Comparison of ENCODE assay signal across 17 mouse cellular contexts in the genomic region with DNA sequence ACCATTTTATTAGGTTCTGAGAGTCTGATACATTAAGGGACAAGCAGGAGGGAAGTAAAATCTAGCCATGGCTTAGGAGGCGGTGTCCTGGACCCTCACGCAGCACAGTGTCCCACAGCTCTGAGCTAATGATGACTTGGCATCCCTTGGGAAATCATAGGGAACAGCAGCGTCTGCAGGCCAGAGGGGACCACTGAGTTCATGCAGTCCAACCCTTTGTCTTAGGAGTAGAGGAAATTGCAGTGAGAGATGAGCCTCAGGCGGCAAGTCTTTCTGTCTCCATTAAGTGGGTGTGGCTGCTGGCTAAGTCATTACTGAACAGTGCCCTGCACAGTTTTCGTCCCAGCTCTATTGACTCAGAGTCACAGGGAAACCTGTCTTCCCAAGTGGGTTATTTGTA.
A peak's percentile ranks its signal among the peaks of the same experiment; 100 is the strongest.
DNase-seq lines count a peak whose midpoint lies in the region; ATAC-seq and TF ChIP-seq lines count a peak whose summit lies in the region.
"Had no signal": no experiment of that assay in that cellular context is flagged by ENCODE, and none has a peak within 500 bp of the region (broad histone marks: within the 10 kb centered on the region; RNA-seq: fewer than 3 reads in every experiment).

No protein-coding gene starts in this region.

- no peaks in the 10 kb centered on the region for H3K9me3 ChIP-seq in hindbrain, embryonic 11.5 days (ENCODE audit: control insufficient read depth, low read length)
- H3K9me3 ChIP-seq in hindbrain, postnatal 0 days (ENCODE audit: low read length): no peaks in the 10 kb centered on the region
- H3K9me3 ChIP-seq: forebrain, embryonic 13.5 days; heart, embryonic 10.5 days; limb, embryonic 13.5 days had no signal

- peak overlapping the region; percentile 55 for H3K27ac ChIP-seq in hindbrain, embryonic 11.5 days (ENCODE audit: low read depth, low read length)
- no peak overlapping the region for H3K27ac ChIP-seq in hindbrain, postnatal 0 days
- H3K27ac ChIP-seq: forebrain, embryonic 13.5 days; heart, embryonic 10.5 days; limb, embryonic 13.5 days; liver, embryonic 14.5 days had no signal

- ATAC-seq in hindbrain, embryonic 11.5 days (ENCODE audit: low FRiP score): peak; percentile 81
- ATAC-seq in hindbrain, postnatal 0 days: no peak
- ATAC-seq: forebrain, embryonic 13.5 days had no signal

- no peaks in the 10 kb centered on the region for H3K36me3 ChIP-seq in hindbrain, embryonic 11.5 days (ENCODE audit: control insufficient read depth, insufficient read depth, low read length)
- H3K36me3 ChIP-seq in hindbrain, postnatal 0 days (ENCODE audit: insufficient read depth, low read length): no peaks in the 10 kb centered on the region
- H3K36me3 ChIP-seq: heart, embryonic 10.5 days; limb, embryonic 13.5 days had no signal

- TF ChIP-seq CTCF in hindbrain, postnatal 0 days (IDR thresholded peaks at IDR 0.05; ENCODE audit: low read depth): no peak

- H3K4me3 ChIP-seq in hindbrain, embryonic 11.5 days (ENCODE audit: low read depth, low read length): no peak overlapping the region
- no peak overlapping the region for H3K4me3 ChIP-seq in hindbrain, postnatal 0 days (ENCODE audit: low read length)
- H3K4me3 ChIP-seq: forebrain, embryonic 13.5 days; heart, embryonic 10.5 days; limb, embryonic 13.5 days had no signal

- peak; percentile 61 for DNase-seq in hindbrain, embryonic 11.5 days (ENCODE audit: low spot score)
- no peak for DNase-seq in hindbrain, postnatal 0 days (ENCODE audit: low spot score)
- DNase-seq in 3T3-L1 (ENCODE audit: low read depth, low spot score): peak; percentile 18
- peak; percentile 58 for DNase-seq in ES-CJ7 (ENCODE audit: low read depth, low spot score)
- peak; percentile 47 for DNase-seq in mesoderm, embryonic 11.5 days (ENCODE audit: low read depth, low spot score)
- no peak for DNase-seq in cerebellum, adult 11 months
- no peak for DNase-seq in kidney, postnatal 10 days
- DNase-seq: adrenal gland, adult 8-10 months; cerebellum, adult 11-12 months; gastrocnemius, postnatal 25 days; heart, postnatal 10 days; kidney, adult 8-10 months; kidney, postnatal 36 days had no signal

- H3K4me1 ChIP-seq in hindbrain, embryonic 11.5 days (replicated peaks; ENCODE audit: control insufficient read depth, insufficient read depth, low read length): peaks cover 7% of the 10 kb centered on the region; the same call in 1 of the 2 replicates
- H3K4me1 ChIP-seq in hindbrain, postnatal 0 days (ENCODE audit: insufficient read depth, low read length): peaks cover 14% of the 10 kb centered on the region

- 54% methylated on average over 5 of the region's 5 CpGs for WGBS in hindbrain, embryonic 11.5 days
- WGBS in hindbrain, postnatal 0 days: 57% methylated on average over 5 of the region's 5 CpGs

- no peaks in the 10 kb centered on the region for H3K27me3 ChIP-seq in hindbrain, embryonic 11.5 days (ENCODE audit: control insufficient read depth, insufficient read depth, low read length)
- no peaks in the 10 kb centered on the region for H3K27me3 ChIP-seq in hindbrain, postnatal 0 days (ENCODE audit: insufficient read depth, low read length)
- H3K27me3 ChIP-seq: forebrain, embryonic 13.5 days; limb, embryonic 13.5 days had no signal

- no peak overlapping the region for H3K4me2 ChIP-seq in hindbrain, embryonic 11.5 days (replicated peaks; ENCODE audit: low read depth, low read length)
- no peak overlapping the region for H3K4me2 ChIP-seq in hindbrain, postnatal 0 days (ENCODE audit: low read depth, low read length)
- H3K4me2 ChIP-seq: forebrain, embryonic 13.5 days; limb, embryonic 13.5 days had no signal

- H3K9ac ChIP-seq in hindbrain, embryonic 11.5 days (ENCODE audit: low read depth, low read length): no peak overlapping the region
- no peak overlapping the region for H3K9ac ChIP-seq in hindbrain, postnatal 0 days (replicated peaks; ENCODE audit: low read length)
- H3K9ac ChIP-seq: forebrain, embryonic 13.5 days; limb, embryonic 13.5 days; liver, embryonic 14.5 days had no signal

Comparison
In these comparisons a context has a peak if more than half of its experiments do, and no peak if none do; other contexts are left out.
1. DNase-seq: peak in hindbrain, embryonic 11.5 days (single experiment), 3T3-L1 (single experiment), ES-CJ7 (single experiment) and mesoderm, embryonic 11.5 days (single experiment); none in hindbrain, postnatal 0 days (single experiment), cerebellum, adult 11 months (single experiment) and kidney, postnatal 10 days (single experiment).